Comparison of ENCODE assay signal across 22 mouse cellular contexts in the genomic region with DNA sequence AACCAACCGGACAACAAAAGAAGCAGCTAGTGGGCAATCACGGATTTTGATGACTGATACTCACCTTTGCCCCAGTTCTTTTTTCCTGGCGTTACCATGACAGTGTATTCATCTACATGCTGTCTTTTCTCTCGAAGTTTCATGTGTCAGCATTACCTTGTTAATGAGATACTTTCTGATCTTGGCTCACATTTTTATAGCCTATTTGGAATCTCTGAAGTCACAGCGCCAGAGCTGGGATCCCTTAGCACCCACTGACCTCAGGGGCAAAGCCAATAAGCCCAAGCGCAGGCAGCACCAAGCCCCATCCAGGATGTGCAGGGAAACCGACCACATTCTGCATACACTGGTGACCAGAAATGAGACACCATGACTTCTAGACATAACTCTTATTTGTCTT. TPM values are rescaled to one million over a fixed set of nuclear protein-coding genes. Genes with fewer than 3 reads are reported as not detected.
DNase-seq lines count a peak whose midpoint lies in the region; ATAC-seq and TF ChIP-seq lines count a peak whose summit lies in the region.
"Had no signal": no experiment of that assay in that cellular context is flagged by ENCODE, and none has a peak within 500 bp of the region (broad histone marks: within the 10 kb centered on the region; RNA-seq: fewer than 3 reads in every experiment).

No protein-coding gene starts in this region.

- 81% methylated on average over 7 of the region's 7 CpGs for WGBS in heart, postnatal 0 days

- H3K36me3 ChIP-seq in heart, postnatal 0 days (replicated peaks; ENCODE audit: control insufficient read depth, insufficient read depth, low read length), result no peaks in the 10 kb centered on the region
- H3K36me3 ChIP-seq: embryonic facial prominence, embryonic 15.5 days; forebrain, embryonic 10.5 days; heart, embryonic 10.5 days; heart, embryonic 15.5 days; hindbrain, embryonic 13.5 days had no signal

- DNase-seq in heart, postnatal 0 days (ENCODE audit: low spot score), result no peak
- DNase-seq in heart, postnatal 25 days (ENCODE audit: low spot score), result no peak
- DNase-seq in kidney, adult 9 months, result peak; percentile 82
- no peak for DNase-seq in kidney, postnatal 4 days
- peak; percentile 43 to 67 for DNase-seq in kidney, postnatal 25 days
- no peak for DNase-seq in urinary bladder, postnatal 10 days (ENCODE audit: low spot score)
- DNase-seq: adrenal gland, adult 2 months; adrenal gland, postnatal 25 days; cerebellum, adult 18-20 months; cerebellum, adult 9-11 months; cerebellum, postnatal 36 days; gastrocnemius, adult 2 months; gastrocnemius, postnatal 25 days; heart, postnatal 4 days had no signal

- no peak for ATAC-seq in heart, postnatal 0 days (ENCODE audit: insufficient read depth, low read depth)
- ATAC-seq: forebrain, embryonic 14.5 days; hindbrain, postnatal 0 days had no signal

- H3K4me1 ChIP-seq in heart, postnatal 0 days (ENCODE audit: control insufficient read depth, insufficient read depth), result peaks cover 45% of the 10 kb centered on the region
- H3K4me1 ChIP-seq: embryonic facial prominence, embryonic 15.5 days; forebrain, embryonic 10.5 days; hindbrain, embryonic 13.5 days had no signal

- no peak overlapping the region for H3K4me3 ChIP-seq in heart, postnatal 0 days (ENCODE audit: low read depth, low read length)
- H3K4me3 ChIP-seq: embryonic facial prominence, embryonic 15.5 days; erythroblast, embryonic 14.5 days; forebrain, embryonic 10.5 days; gastrocnemius, adult 2 months; heart, embryonic 10.5 days; heart, embryonic 15.5 days; hindbrain, embryonic 13.5 days had no signal

- TF ChIP-seq CTCF in heart, postnatal 0 days (IDR thresholded peaks at IDR 0.05; ENCODE audit: low read depth), result no peak

- peak overlapping the region; percentile 94 for H3K27ac ChIP-seq in heart, postnatal 0 days (ENCODE audit: low read depth)
- H3K27ac ChIP-seq: embryonic facial prominence, embryonic 15.5 days; forebrain, embryonic 10.5 days; heart, embryonic 10.5 days; hindbrain, embryonic 13.5 days; hindbrain, postnatal 0 days had no signal

- no peak for TF ChIP-seq EP300 in heart, postnatal 0 days (IDR thresholded peaks at IDR 0.05; ENCODE audit: low read depth)

- H3K9ac ChIP-seq in heart, postnatal 0 days (replicated peaks; ENCODE audit: low read depth, low read length), result no peak overlapping the region
- H3K9ac ChIP-seq: embryonic facial prominence, embryonic 15.5 days; heart, embryonic 15.5 days; hindbrain, embryonic 13.5 days had no signal

- no peak overlapping the region for H3K4me2 ChIP-seq in heart, postnatal 0 days (ENCODE audit: low read depth, low read length)
- H3K4me2 ChIP-seq: embryonic facial prominence, embryonic 15.5 days; heart, embryonic 15.5 days; hindbrain, embryonic 13.5 days had no signal

- intact Hi-C loops in heart, postnatal 25 days (cut with DNase I), result no loop called here

- no peaks in the 10 kb centered on the region for H3K9me3 ChIP-seq in heart, postnatal 0 days (replicated peaks; ENCODE audit: control insufficient read depth, low read length)
- H3K9me3 ChIP-seq: embryonic facial prominence, embryonic 15.5 days; forebrain, embryonic 10.5 days; heart, embryonic 10.5 days; heart, embryonic 15.5 days; hindbrain, embryonic 13.5 days had no signal

- no peaks in the 10 kb centered on the region for H3K27me3 ChIP-seq in heart, postnatal 0 days (ENCODE audit: control insufficient read depth, insufficient read depth, low read length)
- H3K27me3 ChIP-seq: embryonic facial prominence, embryonic 15.5 days; heart, embryonic 15.5 days; hindbrain, embryonic 13.5 days had no signal

RNA-seq across cellular contexts. Expression of gene Fhl2, which starts 54.6 kb away (rescaled TPM):
- 2,555 and 2,942 TPM in 2 replicates for total RNA-seq in heart, postnatal 0 days (2014; rRNA removed; ENCODE audit: low replicate concordance)
- polyA plus RNA-seq in heart, postnatal 0 days (2015; fragmentation: Nextera tagmentation; extraction: Ambion mirVana), result 974 and 1,129 TPM in 2 replicates
- total RNA-seq in heart, postnatal 25 days (2021), result 1,000 to 10,000 TPM; 2,139 to 2,275 TPM
- polyA plus RNA-seq: erythroblast, embryonic 14.5 days had no signal

Comparison
In these comparisons a context has a peak if more than half of its experiments do, and no peak if none do; other contexts are left out.
1. DNase-seq: peak in kidney, adult 9 months (single experiment) and kidney, postnatal 25 days (2 of 2); none in heart, postnatal 0 days (single experiment), heart, postnatal 25 days (single experiment), kidney, postnatal 4 days (0 of 2) and urinary bladder, postnatal 10 days (single experiment).